Mouse (Mus musculus) embryo, embryonic 10 days (tissue): ENCODE data around the gene Baz2a.
"Not testable (repeated sequence)": the region's sequence is repeated elsewhere in the genome, so short reads cannot be mapped to it uniquely, and the experiment has no call there.

Source experiments
- DNase-seq: peaks from one replicate; pipeline ENCODE4 v3.0.0-alpha.2; 2015; ENCODE audit warnings: low spot score

The Baz2a gene

DNA sequence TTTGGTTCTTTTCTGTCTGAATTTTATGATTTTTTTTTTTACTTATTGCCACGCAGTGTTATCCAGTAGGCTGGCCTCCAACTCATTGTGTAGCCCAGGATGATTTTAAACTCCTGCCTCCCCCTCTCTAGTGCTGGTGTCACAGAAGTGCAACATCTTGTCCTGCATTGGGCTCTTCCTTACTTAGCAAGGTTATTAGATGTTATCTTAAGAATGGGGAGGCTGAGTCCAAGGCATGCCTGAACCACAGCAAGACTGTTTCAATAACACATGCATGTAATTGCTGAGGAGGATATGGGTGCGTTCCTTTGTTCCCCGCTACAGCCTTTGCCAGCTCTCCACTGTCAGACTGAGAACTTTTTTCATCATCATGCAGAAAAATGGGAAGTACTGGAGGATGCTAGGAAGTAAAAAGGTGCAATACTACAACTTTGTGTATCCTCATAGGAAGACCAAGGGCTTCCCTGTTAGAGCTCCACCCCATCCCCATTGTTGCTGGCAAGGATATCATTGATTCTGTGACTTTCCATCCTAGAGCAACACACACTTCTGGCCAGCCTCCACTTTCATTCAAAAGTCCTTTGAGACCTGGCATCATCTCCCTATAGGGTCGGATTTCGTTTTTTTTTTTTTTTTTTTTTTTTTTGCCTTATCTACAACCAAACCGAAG, 9.4 kb upstream of the Baz2a start:
- DNase-seq, result no peak

DNA sequence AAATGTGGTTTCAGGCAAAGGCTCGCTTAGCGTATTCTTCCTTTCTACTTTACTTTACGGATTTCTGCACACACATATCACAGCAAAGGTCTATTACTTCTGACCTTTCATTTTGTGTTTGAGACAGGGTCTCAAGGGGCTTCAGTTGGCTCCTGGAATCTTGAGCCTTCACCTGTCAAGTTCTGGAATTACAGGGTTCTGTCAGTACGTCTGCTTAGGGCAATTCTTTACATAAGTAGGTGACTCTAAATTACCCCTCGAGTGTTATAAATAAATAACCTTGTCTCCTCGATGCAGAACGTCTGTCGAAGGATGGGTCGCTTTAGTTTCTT, 8.9 kb upstream of the Baz2a start:
- DNase-seq, result no peak

GRCm38 (mm10) chr10:128082880-128083421, 8.4 kb upstream of the Baz2a start, which contains the start of gene Atp5b:
Gene Atp5b, plus strand, starts transcription at chr10:128083273.
- peak; percentile 97 for DNase-seq

DNA sequence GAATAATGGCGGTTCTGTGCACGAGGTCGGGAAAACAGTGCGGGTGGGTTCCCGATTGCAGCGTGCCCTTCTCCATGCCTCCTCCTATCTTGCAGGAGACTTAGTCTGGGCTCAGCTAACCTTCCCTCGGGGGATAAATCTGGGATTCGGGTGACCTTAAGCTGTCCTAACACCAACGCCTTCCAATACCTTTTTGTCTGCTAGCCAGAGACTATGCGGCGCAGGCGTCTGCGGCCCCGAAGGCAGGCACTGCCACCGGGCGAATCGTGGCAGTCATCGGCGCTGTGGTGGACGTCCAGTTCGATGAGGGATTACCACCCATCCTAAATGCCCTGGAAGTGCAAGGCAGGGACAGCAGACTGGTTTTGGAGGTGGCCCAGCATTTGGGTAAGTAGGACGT, 7.7 kb upstream of the Baz2a start:
- no peak for DNase-seq

DNA sequence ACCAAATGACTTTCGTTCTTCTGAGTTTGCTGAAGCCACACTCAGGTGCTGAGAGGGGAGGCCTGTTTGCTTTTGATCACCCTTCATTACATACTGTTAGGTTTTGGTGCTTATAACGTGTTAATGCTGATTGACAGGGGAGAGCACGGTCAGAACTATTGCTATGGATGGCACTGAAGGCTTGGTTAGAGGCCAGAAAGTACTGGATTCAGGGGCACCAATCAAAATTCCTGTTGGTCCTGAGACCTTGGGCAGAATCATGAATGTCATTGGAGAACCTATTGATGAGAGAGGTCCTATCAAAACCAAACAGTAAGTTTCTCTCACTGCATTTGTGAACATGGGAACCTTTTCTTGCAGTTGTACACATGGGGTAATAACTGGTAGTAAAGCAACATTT, 7.2 kb upstream of the Baz2a start:
- no peak for DNase-seq

- peak; percentile 67 for DNase-seq
Observed at GRCm38 (mm10) chr10:128086391-128086790, 5.0 kb upstream of the Baz2a start.

GRCm38 (mm10) chr10:128087216-128087615, 4.2 kb upstream of the Baz2a start:
- not testable (repeated sequence) for DNase-seq

- DNase-seq, result no peak
Observed at GRCm38 (mm10) chr10:128088181-128088580, 3.2 kb upstream of the Baz2a start.

DNA sequence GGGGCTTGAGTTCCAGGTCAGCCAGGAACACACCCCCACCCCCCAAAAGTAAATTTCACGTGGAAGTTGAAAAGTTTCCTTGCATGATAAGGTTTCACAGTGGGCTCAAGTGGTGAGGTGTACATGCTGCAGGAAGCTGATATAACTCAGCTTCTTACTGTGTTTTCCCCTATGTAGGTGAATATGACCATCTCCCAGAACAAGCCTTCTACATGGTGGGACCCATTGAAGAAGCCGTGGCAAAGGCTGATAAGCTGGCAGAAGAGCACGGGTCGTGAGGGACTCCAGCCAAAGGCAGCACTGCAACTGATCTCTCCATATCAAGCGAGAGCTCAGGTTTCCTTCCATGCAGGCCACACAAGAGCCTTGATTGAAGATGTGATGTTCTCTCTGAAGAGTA, 1.5 kb upstream of the Baz2a start:
- no peak for DNase-seq

DNA sequence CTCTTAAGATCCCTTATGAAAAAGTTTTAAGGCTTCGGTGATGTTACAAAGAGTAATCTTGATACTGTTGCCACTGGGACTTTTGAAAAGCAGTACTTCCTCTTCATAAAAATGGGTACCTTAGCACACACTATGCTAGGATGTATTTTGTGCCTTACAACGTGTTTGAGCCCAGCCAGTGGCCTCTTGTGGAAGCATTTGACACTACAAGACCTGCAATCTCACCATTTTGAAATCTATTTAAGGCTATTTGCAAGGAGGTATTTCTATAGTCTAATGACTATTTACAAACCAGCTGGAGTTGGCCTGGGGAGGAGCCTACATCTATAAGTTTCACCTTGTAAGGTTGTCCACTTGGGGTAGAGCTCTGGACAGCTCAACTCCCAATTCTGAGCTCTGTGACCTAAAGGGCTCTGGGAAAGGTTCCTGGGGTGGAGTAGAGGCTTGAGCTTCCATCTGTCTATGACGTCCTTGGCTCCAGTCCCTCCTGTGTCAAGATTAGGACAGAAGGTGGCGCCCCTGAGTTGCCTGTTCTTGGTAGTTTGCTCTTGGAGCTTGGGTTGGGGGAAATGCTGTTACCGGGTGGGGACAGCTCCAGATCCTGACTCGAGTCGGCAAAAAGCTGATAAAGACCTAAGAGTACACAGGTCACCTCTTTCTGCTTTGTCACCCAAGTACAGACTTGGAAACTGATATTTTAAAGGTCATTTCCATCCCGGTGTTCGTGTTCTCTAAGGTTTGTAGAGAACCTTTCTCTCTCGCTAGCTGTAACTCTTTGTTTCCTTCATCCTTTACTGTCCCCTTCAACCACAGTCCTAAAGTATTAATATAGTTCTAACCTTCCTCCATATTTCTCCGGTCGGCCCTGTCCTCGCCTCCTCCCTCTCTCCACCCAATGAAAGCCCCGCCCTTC, 470 bp upstream of the Baz2a start:
- peak; percentile 95 for DNase-seq

GRCm38 (mm10) chr10:128092506-128093495, 1.4 kb downstream of the Baz2a start:
- peak; percentile 88 for DNase-seq

DNA sequence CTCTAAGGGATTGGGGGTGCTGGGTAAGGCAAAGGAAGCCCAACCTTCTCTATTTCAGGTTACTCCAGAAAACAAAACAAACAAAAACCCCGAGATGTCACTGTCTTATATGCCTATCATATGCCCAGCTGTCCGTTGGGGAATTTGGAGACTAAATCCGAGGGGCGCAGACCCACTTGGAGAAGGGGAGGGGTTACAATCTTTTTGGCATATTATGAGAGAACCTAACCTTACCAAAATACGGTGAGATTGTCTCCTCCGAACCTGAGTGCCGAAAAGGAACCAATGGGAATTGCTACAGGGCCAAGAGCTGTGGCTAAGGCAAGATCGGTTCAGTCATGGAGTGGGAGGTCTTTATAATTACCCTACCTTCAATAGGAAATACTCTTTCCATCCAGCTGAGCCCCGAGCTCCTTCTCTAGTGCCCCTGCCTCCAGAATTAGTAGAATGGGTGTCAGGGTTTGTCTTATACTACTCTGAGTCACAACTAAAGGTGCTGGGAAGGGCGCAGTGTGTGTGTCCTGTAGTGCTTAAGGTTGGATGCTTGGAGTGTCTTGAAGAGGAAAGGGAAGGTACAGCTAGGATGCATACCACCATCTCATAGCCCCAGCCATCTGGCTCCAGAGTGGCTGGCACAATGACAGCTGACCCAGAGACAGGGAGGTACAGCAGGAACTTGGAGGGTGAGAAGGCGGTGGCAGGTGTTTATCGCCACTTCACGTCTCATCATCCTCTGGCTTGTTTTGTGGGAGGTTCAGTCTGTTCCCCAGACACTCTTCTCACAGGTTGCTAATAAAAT, 2.3 kb downstream of the Baz2a start:
- no peak for DNase-seq

GRCm38 (mm10) chr10:128094340-128094968, 3.1 kb downstream of the Baz2a start:
- DNase-seq, result peak; percentile 95

DNA sequence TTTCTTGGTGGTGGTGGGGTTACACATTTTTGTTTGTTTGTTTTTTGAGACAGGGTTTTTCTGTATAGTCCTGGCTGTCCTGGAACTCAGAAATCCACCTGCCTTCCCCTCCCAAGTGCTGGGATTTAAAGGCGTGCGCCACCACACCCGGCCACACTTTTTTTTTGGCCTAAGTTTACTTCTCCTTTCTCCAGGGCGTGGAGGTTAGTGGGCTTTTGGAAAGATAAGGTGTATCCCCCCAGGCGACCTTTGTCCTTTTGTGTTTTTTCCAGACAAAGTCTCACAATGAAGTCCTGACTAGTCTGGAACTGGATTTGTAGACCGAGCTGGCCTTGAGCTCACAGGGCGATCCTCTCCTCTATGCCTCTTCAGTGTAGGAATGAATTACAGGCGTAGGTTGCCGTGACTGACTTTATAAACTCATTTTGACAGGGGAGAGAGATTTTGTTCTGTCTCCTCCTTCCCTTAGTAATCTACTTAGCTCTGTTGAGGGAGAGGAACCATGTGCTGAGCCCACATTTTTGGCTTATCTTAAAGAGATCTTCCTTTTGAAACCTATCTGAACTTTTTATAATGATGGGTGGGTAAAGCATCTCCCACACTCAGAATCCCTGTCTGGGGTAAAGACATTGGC, 3.7 kb downstream of the Baz2a start:
- no peak for DNase-seq

GRCm38 (mm10) chr10:128096313-128096692, 4.9 kb downstream of the Baz2a start:
- DNase-seq, result no peak

DNA sequence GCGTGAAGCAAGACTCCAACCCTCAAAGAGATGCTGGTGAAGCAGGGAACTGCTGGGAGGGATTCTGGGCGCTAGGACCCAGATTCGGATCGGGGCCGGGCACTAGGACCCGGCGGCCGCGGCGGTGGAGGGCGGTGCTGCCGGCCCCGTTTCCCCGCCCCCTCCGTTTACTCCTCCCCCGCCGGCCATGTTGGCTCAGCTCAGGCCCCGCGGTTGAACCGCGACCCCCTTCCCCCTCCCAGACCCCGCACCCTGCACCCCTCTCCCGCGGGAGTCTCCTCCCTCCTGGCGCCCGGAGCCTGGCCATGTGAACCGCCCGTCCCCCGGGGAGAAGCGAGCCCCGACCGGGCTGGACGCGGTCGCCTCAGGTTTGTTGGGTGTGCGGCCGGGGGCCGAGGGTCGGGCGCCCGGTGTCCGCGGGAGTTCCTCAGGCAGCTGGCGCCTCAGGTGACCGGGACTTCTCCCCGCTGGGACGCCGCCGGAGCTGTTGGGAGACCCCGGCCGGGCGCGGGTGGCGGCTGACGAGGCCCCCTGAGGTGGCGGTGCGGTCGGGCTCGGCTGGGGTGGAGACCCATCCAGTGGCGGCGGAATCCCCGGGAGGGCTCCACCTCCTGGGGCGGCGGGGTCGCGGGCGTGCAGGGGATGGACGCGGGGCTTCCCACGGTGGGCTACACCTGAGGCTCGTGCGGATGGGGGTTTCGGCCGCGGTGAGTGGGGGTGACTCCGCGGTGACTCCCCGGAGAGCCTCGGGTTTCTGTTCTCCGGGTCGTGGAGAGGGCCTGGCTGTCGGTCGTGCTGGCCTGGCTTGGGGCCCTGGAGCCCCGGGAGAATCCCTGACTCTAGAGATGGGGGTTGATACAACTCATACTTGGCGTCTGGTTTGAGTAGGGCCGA, 5.6 kb downstream of the Baz2a start:
- peak; percentile 90 for DNase-seq

DNA sequence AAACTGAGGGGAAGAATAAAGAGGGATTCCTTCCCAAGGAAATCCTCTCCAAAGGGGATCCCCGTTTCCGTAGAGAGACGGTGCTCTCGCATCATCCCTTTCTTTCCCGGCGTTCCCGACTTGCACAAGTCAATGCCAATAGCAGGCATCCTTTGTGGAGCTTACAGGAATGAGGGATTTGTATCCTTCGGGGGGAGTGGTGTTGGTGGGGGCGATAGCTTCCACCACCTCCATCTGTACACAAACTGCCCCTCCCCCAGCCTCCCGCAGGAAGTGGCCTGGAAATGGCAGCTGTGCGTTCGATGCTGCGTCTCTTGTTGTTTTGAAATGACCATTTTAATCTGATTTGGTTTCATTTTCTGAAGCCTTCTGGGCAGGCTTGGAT, 6.2 kb downstream of the Baz2a start:
- peak; percentile 62 for DNase-seq

- DNase-seq, result no peak
Observed at GRCm38 (mm10) chr10:128110103-128110761, 18.9 kb downstream of the Baz2a start.

- no peak for DNase-seq
Observed at GRCm38 (mm10) chr10:128111227-128111626, 19.9 kb downstream of the Baz2a start.
